Comparison of ENCODE assay signal across 8 mouse cellular contexts in genomic region chr7:90265289-90265970, GRCm38 (mm10). TPM values are rescaled to one million over a fixed set of nuclear protein-coding genes. Genes with fewer than 3 reads are reported as not detected.
DNase-seq lines count a peak whose midpoint lies in the region; ATAC-seq and TF ChIP-seq lines count a peak whose summit lies in the region.

Gene Ccdc83, minus strand, starts transcription at chr7:90265777.

- no peaks in the 10 kb centered on the region for H3K9me3 ChIP-seq in hindbrain, embryonic 13.5 days

- 5% methylated on average over 28 of the region's 28 CpGs for WGBS in hindbrain, embryonic 13.5 days

- no peak within 1 kb of the TSS for H3K27ac ChIP-seq in hindbrain, embryonic 13.5 days

- H3K4me3 ChIP-seq in hindbrain, embryonic 13.5 days = peak within 1 kb of the TSS; percentile 22

- TF ChIP-seq CTCF in Patski (IDR thresholded peaks at IDR 0.05) = peak; percentile 83

- POLR2A ChIA-PET in Patski (lab: Charles Lee) = interaction anchor here (1.2 kb wide), 1 partner anchor 248 kb away, joined by 3 read pairs; no protein-coding TSS in a partner anchor

- peak within 1 kb of the TSS; percentile 53 for H3K4me2 ChIP-seq in hindbrain, embryonic 13.5 days

- in situ Hi-C loops in Patski (cut with MboI; ENCODE audit: low pct_unique_long_range_greater_than_20kb) = loop anchor here (10.0 kb wide), 1 partner anchor 771 kb away; no protein-coding TSS in a partner anchor

- no peak for DNase-seq in Patski (ENCODE audit: low read depth, low spot score)
- DNase-seq in cerebellum, postnatal 14 days = peak; percentile 82 to 85
- DNase-seq in frontal cortex, postnatal 14 days (ENCODE audit: low spot score in 2 of 2) = peak; percentile 54 to 69
- peak; percentile 81 to 87 for DNase-seq in layer of hippocampus, postnatal 14 days (ENCODE audit: low spot score in 2 of 2)
- DNase-seq in lung, postnatal 10 days = peak; percentile 88
- peak; percentile 74 for DNase-seq in ovary, postnatal 36 days (ENCODE audit: low spot score)
- DNase-seq in thymus, postnatal 14 days = peak; percentile 74

- peaks cover 16% of the 10 kb centered on the region for H3K4me1 ChIP-seq in hindbrain, embryonic 13.5 days (replicated peaks)

- peak within 1 kb of the TSS; percentile 43; the same call in 1 of the 2 replicates for H3K9ac ChIP-seq in hindbrain, embryonic 13.5 days

- CTCF ChIA-PET in Patski (lab: Charles Lee) = interaction anchor here (0.8 to 1.2 kb wide), 2 partner anchors 22 to 113 kb away, joined by 3 read pairs; no protein-coding TSS in a partner anchor

- ATAC-seq in Patski = peak; percentile 88
- ATAC-seq in hindbrain, embryonic 13.5 days (ENCODE audit: low FRiP score) = peak; percentile 74

- no peaks in the 10 kb centered on the region for H3K27me3 ChIP-seq in Patski
- no peaks in the 10 kb centered on the region for H3K27me3 ChIP-seq in hindbrain, embryonic 13.5 days

- H3K36me3 ChIP-seq in hindbrain, embryonic 13.5 days = no peaks in the 10 kb centered on the region

RNA-seq across cellular contexts. Expression of gene Ccdc83, which starts in this region (rescaled TPM):
- polyA plus RNA-seq in Patski (2021) = not detected
- not detected in 2 replicates for polyA plus RNA-seq in hindbrain, embryonic 13.5 days (2015; fragmentation: Nextera tagmentation; extraction: Ambion mirVana)
- total RNA-seq in layer of hippocampus, postnatal 14 days (2021) = not detected

Comparison
In these comparisons a context has a peak if more than half of its experiments do, and no peak if none do; other contexts are left out.
1. Peak in ATAC-seq in Patski; RNA of the gene not detected or under 1 TPM.
2. Peak in ATAC-seq, H3K4me3 ChIP-seq, H3K9ac ChIP-seq and H3K4me2 ChIP-seq in hindbrain, embryonic 13.5 days; RNA of the gene not detected or under 1 TPM.
3. Peak in DNase-seq in layer of hippocampus, postnatal 14 days; RNA of the gene not detected or under 1 TPM.